Mouse (Mus musculus) ES-Bruce4 (cell line): Measurements from ENCODE around the gene Ces2h. TPM values are rescaled to one million over a fixed set of nuclear protein-coding genes. Genes with fewer than 3 reads are reported as not detected.
A peak's percentile ranks its signal among the peaks of the same experiment; 100 is the strongest.
"Not testable (repeated sequence)": the region's sequence is repeated elsewhere in the genome, so short reads cannot be mapped to it uniquely, and the experiment has no call there.

Experiments used
- H3K27ac ChIP-seq: 2 replicates; pipeline ENCODE4 v1.5.1; 2012; ENCODE audit warnings: low read length, inconsistent platforms; ENCODE audit not compliant: insufficient read depth
- H3K27me3 ChIP-seq: 2 replicates; pipeline ENCODE4 v1.6.1; 2012; ENCODE audit warnings: mild to moderate bottlenecking, low read length, inconsistent platforms; ENCODE audit not compliant: control insufficient read depth, poor library complexity, insufficient read depth, severe bottlenecking
- H3K36me3 ChIP-seq: 2 replicates; pipeline ENCODE4 v1.6.1; 2012; ENCODE audit warnings: inconsistent platforms, mild to moderate bottlenecking, low read length, moderate library complexity; ENCODE audit not compliant: control insufficient read depth, poor library complexity, insufficient read depth, severe bottlenecking
- H3K4me1 ChIP-seq: one replicate; pipeline ENCODE4 v1.8.1; 2011; ENCODE audit warnings: low read length; ENCODE audit not compliant: control insufficient read depth, insufficient read depth
- H3K4me3 ChIP-seq: 2 replicates; pipeline ENCODE4 v1.5.1; 2011; ENCODE audit warnings: low read depth, mild to moderate bottlenecking, low read length
- H3K9ac ChIP-seq: 2 replicates; pipeline ENCODE4 v1.6.1; 2012; ENCODE audit warnings: low read depth, mild to moderate bottlenecking, inconsistent platforms; ENCODE audit not compliant: poor library complexity, severe bottlenecking
- H3K9me3 ChIP-seq: replicated peaks from 2 replicates; pipeline ENCODE4 v1.6.1; 2012; ENCODE audit warnings: mild to moderate bottlenecking, low read length, inconsistent platforms; ENCODE audit not compliant: control insufficient read depth, poor library complexity, insufficient read depth, severe bottlenecking
- CTCF ChIP-seq: IDR thresholded peaks from one replicate; pipeline ENCODE4 v1.8.1; 2011; ENCODE audit warnings: low read depth, low read length
- EP300 ChIP-seq: IDR thresholded peaks from 2 replicates; pipeline ENCODE4 v1.6.1; 2011; ENCODE audit warnings: low read depth, low read length; ENCODE audit not compliant: insufficient read depth
- POLR2A ChIP-seq: IDR thresholded peaks from one replicate; pipeline ENCODE4 v1.8.1; 2011; ENCODE audit warnings: low read length; ENCODE audit not compliant: insufficient read depth
- polyA plus RNA-seq: library from polyadenylated mRNA; stranded (reverse); fragments of >200 nt; gene quantifications from 2 replicates; pipeline ENCODE4 v1.2.4, GENCODE M21; 2011; ENCODE audit warnings: low read depth; ENCODE audit not compliant: missing spikeins, insufficient read depth, insufficient read length

Gene Ces2h
- polyA plus RNA-seq, 1 experiment: not detected

GRCm38 (mm10) chr8:105060056-105060455 lies 59.4 kb downstream of the Ces2h start:
- no peak overlapping the region for H3K4me3 ChIP-seq
- TF ChIP-seq CTCF (no peak), EP300 (no peak), POLR2A (no peak)
- H3K9ac ChIP-seq: no peak overlapping the region
- H3K4me1 ChIP-seq: no peaks in the 10 kb centered on the region
- H3K27ac ChIP-seq: no peak overlapping the region
- H3K36me3 ChIP-seq: no peaks in the 10 kb centered on the region
- no peaks in the 10 kb centered on the region; the same call in 1 of the 2 replicates for H3K27me3 ChIP-seq
- no peaks in the 10 kb centered on the region; the same call in 1 of the 2 replicates for H3K9me3 ChIP-seq

- no peaks in the 10 kb centered on the region for H3K9me3 ChIP-seq
- H3K4me1 ChIP-seq: no peaks in the 10 kb centered on the region
- TF ChIP-seq CTCF (peak; percentile 82), POLR2A (no peak), EP300 (no peak)
- no peak overlapping the region for H3K9ac ChIP-seq
- no peak overlapping the region for H3K27ac ChIP-seq
- no peaks in the 10 kb centered on the region for H3K36me3 ChIP-seq
- no peak overlapping the region for H3K4me3 ChIP-seq
- no peaks in the 10 kb centered on the region; the same call in 1 of the 2 replicates for H3K27me3 ChIP-seq
Observed at GRCm38 (mm10) chr8:105066761-105067160, 66.1 kb downstream of the Ces2h start.

- H3K9me3 ChIP-seq, H3K27ac ChIP-seq, H3K4me3 ChIP-seq, H3K36me3 ChIP-seq, H3K27me3 ChIP-seq, H3K9ac ChIP-seq, H3K4me1 ChIP-seq: not testable (repeated sequence)
Observed at GRCm38 (mm10) chr8:105067905-105068304, 67.3 kb downstream of the Ces2h start.

- no peaks in the 10 kb centered on the region; the same call in 1 of the 2 replicates for H3K27me3 ChIP-seq
- H3K4me1 ChIP-seq: no peaks in the 10 kb centered on the region
- H3K9me3 ChIP-seq: peaks cover 3% of the 10 kb centered on the region
- H3K27ac ChIP-seq: no peak overlapping the region
- H3K9ac ChIP-seq: no peak overlapping the region
- H3K36me3 ChIP-seq: no peaks in the 10 kb centered on the region
- TF ChIP-seq POLR2A (no peak), EP300 (no peak), CTCF (no peak)
- H3K4me3 ChIP-seq: no peak overlapping the region
Observed at GRCm38 (mm10) chr8:105068971-105069370, 68.3 kb downstream of the Ces2h start.

Other genes with a start within 250 kb of the Ces2h start
- not detected in 2 replicates for gene Ces2b, start 169.3 kb upstream of the Ces2h start, polyA plus RNA-seq
- gene Ces2c, start 153.8 kb upstream of the Ces2h start, polyA plus RNA-seq: not detected in 2 replicates
- not detected in 2 replicates for gene Ces2e, start 74.6 kb upstream of the Ces2h start, polyA plus RNA-seq
- gene Ces2f, start 53.5 kb upstream of the Ces2h start, polyA plus RNA-seq: 0.15 and 0.16 TPM in 2 replicates
- gene Ces2g, start 39.1 kb upstream of the Ces2h start, polyA plus RNA-seq: 0.41 TPM in 1 of 2 replicates, not detected in the other
- not detected in 2 replicates for gene Ces3a, start 47.7 kb downstream of the Ces2h start, polyA plus RNA-seq
- not detected in 2 replicates for gene Ces3b, start 82.9 kb downstream of the Ces2h start, polyA plus RNA-seq
- gene Ces4a, start 130.9 kb downstream of the Ces2h start, polyA plus RNA-seq: not detected in 2 replicates
- 77.5 and 85.5 TPM in 2 replicates for gene Cbfb, start 169.8 kb downstream of the Ces2h start, polyA plus RNA-seq
- gene D230025D16Rik, start 224.3 kb downstream of the Ces2h start, polyA plus RNA-seq: 88.0 and 90.7 TPM in 2 replicates